Mouse (Mus musculus) ES-E14 (cell line): ENCODE data around the gene Gucy1b1.

Experiments used
- HCFC1 ChIP-seq: IDR thresholded peaks from 2 replicates; pipeline ENCODE4 v1.6.1; 2012; ENCODE audit warnings: low read length, inconsistent platforms, borderline replicate concordance; ENCODE audit not compliant: insufficient read depth
- MAFK ChIP-seq: IDR thresholded peaks from 2 replicates; pipeline ENCODE4 v1.6.1; 2014; ENCODE audit warnings: mild to moderate bottlenecking, low read depth, low read length, inconsistent platforms; ENCODE audit not compliant: insufficient read depth
- ZC3H11A ChIP-seq: IDR thresholded peaks from 2 replicates; pipeline ENCODE4 v1.6.1; 2012; ENCODE audit warnings: low read depth, mild to moderate bottlenecking, inconsistent platforms, low read length, borderline replicate concordance
- ZNF384 ChIP-seq: IDR thresholded peaks from 2 replicates; pipeline ENCODE4 v1.6.1; 2012; ENCODE audit warnings: low read depth, low read length, inconsistent platforms

- no peak for TF ChIP-seq MAFK
- no peak for TF ChIP-seq ZC3H11A
- no peak for TF ChIP-seq ZNF384
- no peak for TF ChIP-seq HCFC1
Measured at GRCm38 (mm10) chr3:82104229-82104628, 29.7 kb upstream of the Gucy1b1 start.
